Mouse (Mus musculus): Measurements from ENCODE around the gene Pramef25. TPM values are rescaled to one million over a fixed set of nuclear protein-coding genes. Genes with fewer than 3 reads are reported as not detected.

The Pramef25 gene
- polyA plus RNA-seq, 1 experiment from 2014 or later, result not detected

Other genes starting within 250 kb of the Pramef25 start
- gene Gm13089, start 248.3 kb downstream of the Pramef25 start, polyA plus RNA-seq (2015; fragmentation: Nextera tagmentation; extraction: Ambion mirVana), result not detected in 2 replicates
- not detected in 2 replicates for gene Gm13078, start 231.6 kb downstream of the Pramef25 start, polyA plus RNA-seq (2015; fragmentation: Nextera tagmentation; extraction: Ambion mirVana)
- gene Gm13023, start 161.7 kb downstream of the Pramef25 start, polyA plus RNA-seq (2015; fragmentation: Nextera tagmentation; extraction: Ambion mirVana), result not detected in 2 replicates
- gene Gm13084, start 134.9 kb downstream of the Pramef25 start, polyA plus RNA-seq (2015; fragmentation: Nextera tagmentation; extraction: Ambion mirVana), result not detected in 2 replicates
- not detected in 2 replicates for gene Gm13103, start 104.5 kb downstream of the Pramef25 start, polyA plus RNA-seq (2015; fragmentation: Nextera tagmentation; extraction: Ambion mirVana)
- not detected in 2 replicates for gene Pramef6, start 50.6 kb downstream of the Pramef25 start, polyA plus RNA-seq (2015; fragmentation: Nextera tagmentation; extraction: Ambion mirVana)
- not detected in 2 replicates for gene Gm13101, start 15.9 kb upstream of the Pramef25 start, polyA plus RNA-seq (2015; fragmentation: Nextera tagmentation; extraction: Ambion mirVana)
- not detected in 2 replicates for gene Pramef17, start 43.4 kb upstream of the Pramef25 start, polyA plus RNA-seq (2015; fragmentation: Nextera tagmentation; extraction: Ambion mirVana)
- gene Pramel4, start 108.1 kb upstream of the Pramef25 start, polyA plus RNA-seq (2015; fragmentation: Nextera tagmentation; extraction: Ambion mirVana), result not detected in 2 replicates
- gene Gm13102, start 155.5 kb upstream of the Pramef25 start, polyA plus RNA-seq (2015; fragmentation: Nextera tagmentation; extraction: Ambion mirVana), result not detected in 2 replicates
- not detected in 2 replicates for gene Oog3, start 211.6 kb upstream of the Pramef25 start, polyA plus RNA-seq (2015; fragmentation: Nextera tagmentation; extraction: Ambion mirVana)
- not detected in 2 replicates for gene Oog2, start 239.7 kb upstream of the Pramef25 start, polyA plus RNA-seq (2015; fragmentation: Nextera tagmentation; extraction: Ambion mirVana)

Data from midbrain, embryonic 16.5 days (tissue).